Mouse (Mus musculus) G1E (cell line): Measurements from ENCODE around the gene Sdsl. TPM values are rescaled to one million over a fixed set of nuclear protein-coding genes. Genes with fewer than 3 reads are reported as not detected.

ENCODE experiments used
- ATAC-seq: 2 replicates; pipeline ENCODE4 v1.8.0; 2016; ENCODE audit warnings: mild to moderate bottlenecking; ENCODE audit not compliant: insufficient number of reproducible peaks, poor library complexity, low FRiP score, severe bottlenecking; ENCODE audit errors: extremely low read depth
- DNase-seq: peaks from one replicate; pipeline ENCODE4 v3.0.0; 2012; ENCODE audit warnings: low spot score
- H3K27me3 ChIP-seq: 2 replicates; pipeline ENCODE4 v1.6.1; 2012; ENCODE audit warnings: mild to moderate bottlenecking, low read length, inconsistent platforms; ENCODE audit not compliant: insufficient read depth
- H3K36me3 ChIP-seq: replicated peaks from 2 replicates; pipeline ENCODE3; 2012; ENCODE audit warnings: mild to moderate bottlenecking, inconsistent platforms
- H3K4me1 ChIP-seq: 2 replicates; pipeline ENCODE4 v1.6.1; 2012; ENCODE audit warnings: low read depth, low read length, inconsistent platforms, mixed read lengths; ENCODE audit not compliant: insufficient read depth
- H3K4me3 ChIP-seq: 2 replicates; pipeline ENCODE4 v1.5.1; 2012; ENCODE audit warnings: low read depth, mild to moderate bottlenecking, inconsistent platforms, low read length, moderate library complexity, mixed read lengths
- H3K9me3 ChIP-seq: replicated peaks from 2 replicates; pipeline ENCODE4 v1.6.1; 2012; ENCODE audit warnings: inconsistent platforms
- CTCF ChIP-seq: IDR thresholded peaks from 2 replicates; pipeline ENCODE4 v1.5.1; 2012; ENCODE audit warnings: low read depth, low read length, inconsistent platforms, mixed read lengths
- GATA1 ChIP-seq: IDR thresholded peaks from 2 replicates; pipeline ENCODE4 v1.6.1; 2012; ENCODE audit warnings: borderline replicate concordance, low read length, inconsistent platforms, mixed read lengths
- GATA2 ChIP-seq: IDR thresholded peaks from 2 replicates; pipeline ENCODE4 v1.6.1; 2012; ENCODE audit warnings: low read depth, low read length, inconsistent platforms, borderline replicate concordance
- POLR2AphosphoS5 ChIP-seq: IDR thresholded peaks from 2 replicates; pipeline ENCODE4 v1.6.1; 2012; ENCODE audit warnings: low read depth, low read length, inconsistent platforms; ENCODE audit not compliant: insufficient replicate concordance
- TAL1 ChIP-seq: conservative IDR thresholded peaks from 2 replicates; pipeline ENCODE4 v1.6.1; 2012; ENCODE audit warnings: low read depth, low read length, inconsistent platforms, mixed read lengths
- polyA plus RNA-seq: library from polyadenylated mRNA; stranded (reverse); fragments of >175 nt; gene quantifications from 2 replicates; pipeline ENCODE4 v1.2.3, GENCODE M21; 2012
- total RNA-seq, 2 experiments: library from RNA; stranded (forward) in 1 of 2; stranded (reverse) in 1 of 2; fragments of 200-1000 nt in 1 of 2; fragments of >200 nt in 1 of 2; fragmentation: Nextera tagmentation in 1 of 2; gene quantifications; 2 replicates each; pipeline ENCODE4 v1.2.3; 2014 to 2017

Gene Sdsl
- total and polyA plus RNA-seq, 3 experiments, result 0.98 to 1.6 TPM; not detected in 1

DNA sequence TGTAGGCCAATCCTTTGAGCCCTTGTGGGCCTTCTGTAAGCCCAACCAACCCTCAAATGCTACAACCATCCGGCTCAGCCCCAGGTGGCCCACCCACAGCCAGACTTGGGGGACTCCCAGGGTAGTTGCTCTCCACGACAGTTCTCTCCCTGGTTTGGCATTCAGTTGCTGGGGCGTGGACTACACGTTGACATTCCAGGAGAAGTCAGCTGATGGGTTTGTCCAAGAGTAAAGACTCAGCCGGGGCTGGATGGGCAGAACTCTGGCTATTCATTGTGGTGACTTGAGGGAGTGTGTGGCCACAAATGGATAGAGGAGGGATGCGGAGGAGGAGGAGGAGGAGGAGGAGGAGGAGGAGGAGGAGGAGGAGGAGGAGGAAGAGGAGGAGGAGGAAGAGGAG is 43.6 kb downstream of the Sdsl start:
- Histone ChIP-seq H3K36me3 (no peaks in the 10 kb centered on the region), H3K27me3 (peaks cover 63% of the 10 kb centered on the region), H3K4me1 (no peaks in the 10 kb centered on the region), H3K9me3 (no peaks in the 10 kb centered on the region), H3K4me3 (no peak overlapping the region)
- no peak for ATAC-seq
- DNase-seq, result no peak
- TF ChIP-seq CTCF, result no peak
- TF ChIP-seq GATA2, result no peak
- TF ChIP-seq POLR2AphosphoS5, result no peak
- TF ChIP-seq GATA1, result no peak
- no peak for TF ChIP-seq TAL1

DNA sequence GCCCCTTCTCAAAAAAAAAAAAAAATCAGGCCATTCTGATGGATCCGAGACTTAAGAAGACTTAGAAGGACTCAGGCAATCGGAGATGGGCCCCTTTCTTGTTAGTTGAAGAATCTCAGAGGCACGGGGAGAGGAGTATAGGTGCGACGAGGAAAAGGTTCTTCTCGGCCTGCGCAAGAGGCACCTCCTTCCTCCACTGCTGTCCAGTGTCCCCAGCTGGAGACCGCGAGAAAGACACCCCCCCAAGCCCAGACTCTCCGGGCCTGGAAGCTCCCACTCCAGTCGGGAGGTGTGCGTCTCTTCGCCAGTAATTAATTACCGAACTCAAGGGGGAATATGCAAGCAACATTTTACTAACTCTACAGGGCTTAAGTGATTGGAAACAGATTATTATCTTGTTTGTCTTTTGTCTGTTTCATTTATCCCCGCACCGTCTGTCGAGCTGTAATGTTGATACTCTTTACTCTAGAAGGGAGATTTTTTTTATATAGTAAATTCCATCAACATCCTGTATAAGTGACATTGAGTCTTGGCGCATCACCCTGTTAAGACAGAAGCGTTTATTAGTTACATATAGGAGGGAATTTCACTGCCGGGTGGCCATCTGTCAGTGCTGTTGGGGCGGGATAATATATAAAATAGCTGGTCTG is 44.3 kb downstream of the Sdsl start:
- no peak for DNase-seq
- peaks cover 63% of the 10 kb centered on the region for H3K27me3 ChIP-seq

DNA sequence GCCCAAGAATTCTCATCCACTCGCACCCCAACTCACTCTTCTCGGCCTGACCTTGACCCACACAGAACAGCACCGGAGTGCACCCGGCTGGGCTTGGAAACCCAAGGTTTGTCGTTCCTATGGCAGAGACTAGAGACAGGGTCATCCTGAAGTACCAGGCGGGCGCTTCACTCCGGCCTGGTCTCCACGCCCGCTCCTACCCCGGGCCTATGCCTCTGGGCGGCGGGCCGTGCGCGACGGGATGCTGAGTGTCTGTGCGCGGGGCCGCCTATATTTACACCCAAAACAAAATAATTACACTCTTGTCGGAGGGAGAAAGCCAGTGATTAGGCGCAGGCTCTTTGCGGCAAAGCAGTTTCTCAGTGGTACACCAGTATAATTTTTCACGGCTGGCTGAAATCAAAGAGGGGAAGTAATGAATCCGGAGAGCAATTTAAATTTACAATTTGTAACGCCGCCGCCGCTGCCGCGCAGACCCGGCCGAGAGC is 45.1 kb downstream of the Sdsl start:
- ATAC-seq (no peak), DNase-seq (no peak)
- H3K36me3 ChIP-seq, result no peaks in the 10 kb centered on the region
- H3K4me1 ChIP-seq, result no peaks in the 10 kb centered on the region
- H3K4me3 ChIP-seq, result no peak overlapping the region
- H3K9me3 ChIP-seq, result no peaks in the 10 kb centered on the region
- H3K27me3 ChIP-seq, result peaks cover 59% of the 10 kb centered on the region
- TF ChIP-seq GATA2 (no peak), GATA1 (no peak), POLR2AphosphoS5 (no peak), CTCF (no peak), TAL1 (no peak)

More for the DNA sequence above, 44.3 kb downstream of the Sdsl start:
- TF ChIP-seq POLR2AphosphoS5 (no peak), CTCF (no peak), GATA2 (no peak), TAL1 (no peak)
- Histone ChIP-seq H3K4me1 (no peaks in the 10 kb centered on the region), H3K9me3 (no peaks in the 10 kb centered on the region), H3K36me3 (no peaks in the 10 kb centered on the region), H3K4me3 (no peak overlapping the region)
- no peak for ATAC-seq

DNA sequence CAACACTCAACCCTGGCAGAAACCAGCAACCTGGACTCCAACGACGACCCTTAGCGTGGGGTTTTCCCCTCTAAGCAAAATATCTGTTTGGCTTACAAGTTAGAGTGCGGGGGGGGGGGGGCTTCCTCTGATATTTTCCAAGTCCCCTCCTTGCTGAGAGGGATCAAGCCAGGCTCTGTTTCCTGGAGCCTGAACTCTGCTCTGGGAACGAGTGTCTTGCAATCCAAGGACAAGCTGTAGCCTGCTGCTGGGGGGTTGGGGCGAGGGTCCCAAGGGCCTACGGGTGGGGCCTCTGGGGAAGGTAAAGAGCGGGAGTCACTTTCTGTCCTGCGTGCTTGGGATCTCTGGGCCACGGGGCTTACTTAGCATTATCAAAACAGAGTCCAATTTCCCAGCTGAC is 46.0 kb downstream of the Sdsl start:
- H3K27me3 ChIP-seq, result peaks cover 50% of the 10 kb centered on the region
- no peak overlapping the region for H3K4me3 ChIP-seq
- ATAC-seq, result no peak
- no peaks in the 10 kb centered on the region for H3K36me3 ChIP-seq
- no peak for TF ChIP-seq TAL1
- TF ChIP-seq GATA2, result no peak
- TF ChIP-seq GATA1, result no peak
- no peak for TF ChIP-seq CTCF
- TF ChIP-seq POLR2AphosphoS5, result no peak
- DNase-seq, result no peak
- no peaks in the 10 kb centered on the region for H3K9me3 ChIP-seq
- H3K4me1 ChIP-seq, result no peaks in the 10 kb centered on the region

DNA sequence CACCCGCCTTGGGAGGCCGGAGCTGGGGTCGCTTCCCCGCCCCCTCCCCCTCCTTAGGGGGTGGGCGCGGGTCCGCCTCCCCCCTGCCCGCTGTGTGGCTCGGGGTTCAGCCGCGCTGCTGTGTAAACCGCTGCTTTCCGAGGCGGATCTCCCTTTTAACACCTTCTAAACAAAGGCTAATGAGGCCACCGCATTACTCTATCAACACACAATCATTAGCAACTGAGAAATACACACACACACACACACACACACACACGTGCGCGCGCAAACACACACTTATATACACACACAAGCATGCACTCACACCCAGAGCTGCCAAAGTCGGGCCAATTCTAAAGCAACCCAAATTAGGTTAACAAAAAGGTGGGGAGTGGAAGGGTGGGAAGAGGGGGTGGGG is 46.9 kb downstream of the Sdsl start:
- peaks cover 41% of the 10 kb centered on the region for H3K27me3 ChIP-seq
- TF ChIP-seq CTCF (no peak), GATA2 (no peak), POLR2AphosphoS5 (no peak), GATA1 (no peak), TAL1 (no peak)
- H3K36me3 ChIP-seq, result no peaks in the 10 kb centered on the region
- no peak for ATAC-seq
- H3K4me3 ChIP-seq, result no peak overlapping the region
- H3K9me3 ChIP-seq, result no peaks in the 10 kb centered on the region
- H3K4me1 ChIP-seq, result no peaks in the 10 kb centered on the region
- no peak for DNase-seq

DNA sequence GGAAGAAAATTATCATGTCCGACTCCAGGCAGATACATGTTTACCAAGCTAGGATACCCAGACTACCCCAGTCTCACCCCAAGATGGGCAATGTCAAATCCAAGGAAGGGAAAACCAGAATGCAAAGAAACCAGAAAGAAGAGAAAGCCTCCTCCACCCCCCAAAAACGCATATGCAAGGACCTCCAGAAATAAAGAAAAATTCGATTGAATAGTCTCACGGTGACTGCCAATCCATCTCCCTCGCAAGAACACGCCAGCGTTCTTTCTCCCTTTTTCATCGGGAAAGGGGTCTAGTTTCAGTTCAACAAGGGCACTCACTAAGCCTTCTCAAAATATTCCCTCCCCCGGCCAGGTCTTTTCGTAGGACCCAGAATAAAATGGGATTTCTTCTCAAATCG is 48.0 kb downstream of the Sdsl start:
- H3K27me3 ChIP-seq, result peaks cover 36% of the 10 kb centered on the region
- DNase-seq, result no peak

More for the DNA sequence above, 48.0 kb downstream of the Sdsl start:
- no peaks in the 10 kb centered on the region for H3K9me3 ChIP-seq
- TF ChIP-seq TAL1, result no peak
- no peak for TF ChIP-seq CTCF
- TF ChIP-seq GATA2, result no peak
- no peak for TF ChIP-seq POLR2AphosphoS5
- TF ChIP-seq GATA1, result no peak
- ATAC-seq, result no peak
- no peaks in the 10 kb centered on the region for H3K4me1 ChIP-seq
- H3K36me3 ChIP-seq, result no peaks in the 10 kb centered on the region
- no peak overlapping the region for H3K4me3 ChIP-seq
